Mouse (Mus musculus): Measurements from ENCODE around the gene Trp53i11. TPM values are rescaled to one million over a fixed set of nuclear protein-coding genes. Genes with fewer than 3 reads are reported as not detected.

The Trp53i11 gene
- total RNA-seq, 2 experiments from 2014 or later = 1.00 to 2.4 TPM

- no peak for ATAC-seq (replicated peaks; ENCODE audit: poor library complexity)
These were observed 16.5 kb upstream of the Trp53i11 start for GRCm38 (mm10) chr2:93170845-93171200.

DNA sequence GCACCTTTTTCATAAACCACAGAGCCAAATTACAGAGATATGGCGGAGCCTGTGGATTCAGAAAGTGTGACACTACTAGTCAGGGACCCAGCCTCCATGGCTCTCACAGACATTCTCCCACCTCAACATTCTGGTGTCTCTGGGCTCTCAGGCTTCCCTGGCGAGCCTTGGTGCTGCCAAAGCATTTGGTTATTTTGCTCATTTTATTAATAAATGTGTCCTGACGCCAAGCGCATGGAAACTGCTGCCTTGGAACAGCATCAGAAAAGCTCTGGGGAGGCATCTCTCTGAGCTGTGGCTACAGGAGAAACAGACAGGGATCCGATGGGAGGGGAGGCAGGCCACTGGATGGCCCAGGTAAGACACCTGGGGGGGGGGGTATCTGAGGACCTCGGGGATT lies 15.4 kb upstream of the Trp53i11 start:
- ATAC-seq (replicated peaks; ENCODE audit: poor library complexity) = no peak

GRCm38 (mm10) chr2:93172460-93172859 lies 14.9 kb upstream of the Trp53i11 start:
- ATAC-seq (replicated peaks; ENCODE audit: poor library complexity) = no peak

DNA sequence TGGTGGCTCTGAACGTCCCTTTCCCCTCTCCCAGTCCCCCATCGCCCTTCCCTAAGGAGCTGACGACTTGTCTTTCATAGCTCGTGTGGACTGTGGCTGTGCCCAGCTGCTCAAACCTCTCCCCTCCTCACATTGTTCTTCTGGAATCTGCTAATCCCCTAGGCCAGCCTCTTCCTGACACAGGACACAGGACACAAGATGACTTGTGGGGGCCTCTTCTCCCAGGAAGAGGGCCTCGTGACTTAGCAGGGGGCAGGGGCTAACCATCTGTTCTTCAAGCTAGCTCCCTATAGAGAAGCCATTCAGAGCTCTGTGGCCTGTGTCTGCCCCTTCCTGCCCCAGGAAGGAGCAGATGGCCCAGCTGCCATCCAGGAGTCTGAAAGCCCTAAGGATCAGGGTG lies 13.2 kb upstream of the Trp53i11 start:
- no peak for ATAC-seq (replicated peaks; ENCODE audit: poor library complexity)

- no peak for ATAC-seq (replicated peaks; ENCODE audit: poor library complexity)
These were observed 12.1 kb upstream of the Trp53i11 start for GRCm38 (mm10) chr2:93175278-93175677.

DNA sequence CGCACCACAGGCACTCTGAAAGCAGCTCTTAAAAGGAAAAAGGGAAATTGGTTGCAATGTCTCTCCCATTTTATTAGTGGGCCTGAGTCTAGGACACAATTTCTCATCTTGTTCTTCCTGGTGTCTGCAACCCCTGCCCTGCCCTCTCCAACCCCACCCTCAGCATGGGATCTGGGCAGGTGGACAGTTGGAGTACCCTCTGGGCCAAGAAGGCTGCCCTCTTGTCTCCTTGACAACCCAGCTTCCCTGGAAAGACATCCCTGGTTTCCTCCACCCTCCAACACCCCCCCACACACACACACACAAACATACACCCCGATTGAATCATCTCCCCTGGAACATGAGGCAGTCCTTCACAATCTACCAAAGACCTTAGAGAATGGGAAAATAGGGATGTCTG lies 11.6 kb upstream of the Trp53i11 start:
- ATAC-seq (replicated peaks; ENCODE audit: poor library complexity) = no peak

- no peak for ATAC-seq (replicated peaks; ENCODE audit: poor library complexity)
These were observed 11.1 kb upstream of the Trp53i11 start for GRCm38 (mm10) chr2:93176193-93176798.

GRCm38 (mm10) chr2:93176871-93177667 lies 10.3 kb upstream of the Trp53i11 start:
- ATAC-seq (replicated peaks; ENCODE audit: poor library complexity) = no peak

DNA sequence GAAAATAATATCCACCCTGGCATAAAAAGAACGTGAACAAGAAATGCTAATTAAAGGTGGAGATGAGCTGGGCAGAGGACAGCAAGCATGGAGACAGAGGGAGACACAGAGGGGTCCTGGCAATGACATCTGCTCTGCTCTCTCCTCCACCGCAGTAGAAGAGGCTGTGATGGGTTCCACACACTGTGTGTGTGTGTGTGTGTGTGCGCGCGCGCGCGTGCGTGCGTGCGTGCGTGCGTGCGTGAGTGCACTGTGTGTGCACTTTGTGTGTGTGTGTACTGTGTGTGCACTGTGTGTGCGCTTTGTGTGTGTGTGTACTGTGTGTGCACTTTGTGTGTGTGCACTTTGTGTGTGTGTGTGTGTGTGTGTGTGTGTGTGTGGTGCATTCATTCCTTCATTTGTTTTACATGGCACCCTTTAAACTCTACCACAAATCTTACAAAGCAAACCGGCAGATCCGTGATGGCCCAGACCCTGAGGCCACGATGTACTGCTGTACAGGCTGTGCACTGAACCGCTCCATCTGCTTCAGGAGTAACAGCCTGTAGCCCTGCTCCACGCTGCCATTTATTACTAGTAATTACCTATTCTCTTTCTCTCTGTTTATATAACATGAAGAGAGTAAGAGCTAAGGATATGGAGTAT lies 9.6 kb upstream of the Trp53i11 start:
- no peak for ATAC-seq (replicated peaks; ENCODE audit: poor library complexity)

DNA sequence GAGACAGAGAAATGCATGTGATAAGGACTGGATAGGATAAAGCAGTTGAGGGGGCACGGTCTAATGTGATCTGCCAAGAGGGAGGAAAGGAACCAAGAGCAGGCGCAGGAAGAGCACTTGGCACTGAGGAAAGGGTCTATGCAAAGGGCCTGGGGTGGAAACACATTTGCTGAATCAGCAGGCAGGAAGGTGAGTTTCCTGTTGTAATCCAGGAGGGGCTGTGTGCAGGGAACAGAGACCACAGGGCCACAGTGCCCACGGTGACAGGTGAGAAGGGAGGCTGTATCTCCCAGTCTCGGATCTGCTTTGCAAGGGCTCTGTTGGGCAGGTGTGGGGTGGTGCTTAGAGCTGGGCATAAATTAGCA lies 9.1 kb upstream of the Trp53i11 start:
- no peak for ATAC-seq (replicated peaks; ENCODE audit: poor library complexity)

DNA sequence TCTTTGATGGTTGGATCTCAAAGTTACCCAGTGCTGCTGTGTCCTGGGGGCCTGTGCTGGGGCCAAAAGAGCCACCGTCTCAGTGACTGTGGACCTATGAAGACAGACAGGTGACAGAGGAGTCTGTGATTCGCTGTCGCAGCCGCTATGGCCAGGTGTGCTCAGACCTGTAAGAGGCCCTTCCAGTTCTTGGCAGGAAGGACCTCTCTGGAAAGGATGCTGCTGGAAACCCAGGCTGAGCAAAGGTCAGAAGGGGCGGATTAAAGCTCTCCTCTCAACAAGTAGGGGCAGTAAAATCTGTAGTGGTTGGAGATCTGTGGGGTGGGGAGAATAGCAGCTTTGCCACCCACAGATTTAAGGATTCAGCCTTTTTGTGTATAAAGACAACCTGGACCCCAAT lies 7.7 kb upstream of the Trp53i11 start:
- ATAC-seq (replicated peaks; ENCODE audit: poor library complexity) = no peak

DNA sequence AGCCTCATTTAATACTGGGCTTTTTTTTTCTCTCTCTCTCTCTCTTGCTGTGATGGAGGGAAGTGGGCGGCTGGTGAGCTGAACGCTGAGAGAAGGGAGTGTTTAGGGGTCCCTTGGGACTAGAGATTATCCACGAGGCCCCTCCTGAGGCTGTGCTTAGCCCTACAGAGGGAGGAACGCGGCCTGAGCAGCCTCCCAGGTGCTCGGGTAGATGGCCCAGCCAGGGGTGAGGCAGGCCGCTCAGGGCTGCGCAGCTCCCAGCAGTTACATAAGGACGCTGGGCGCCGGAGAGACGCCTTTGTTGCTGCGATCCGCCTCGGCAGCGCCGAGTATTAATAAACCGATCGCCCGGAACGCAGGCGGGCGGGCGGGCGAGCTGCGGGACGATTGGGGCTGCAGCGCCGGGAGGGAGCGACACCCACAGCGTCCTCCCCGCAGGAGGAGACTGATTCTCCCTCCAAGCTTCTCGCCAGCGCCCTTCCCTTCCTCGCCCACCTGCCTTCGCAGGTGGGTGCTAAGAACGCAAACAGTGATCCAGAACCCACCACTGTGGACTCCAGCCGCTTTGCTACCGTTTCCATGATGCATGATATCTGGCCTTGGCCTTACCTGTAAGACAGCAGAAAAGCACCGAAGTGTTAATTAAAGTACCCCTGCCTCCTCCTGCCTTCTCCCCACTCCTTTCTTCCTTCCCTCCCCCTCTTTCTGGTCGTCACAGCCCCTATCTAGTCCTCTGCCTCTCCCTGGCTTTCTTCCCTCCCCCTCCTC lies 7.1 kb upstream of the Trp53i11 start:
- 0 out of 2 replicates have a peak, but pooled peaks have one; percentile 22 for ATAC-seq (replicated peaks; ENCODE audit: poor library complexity)

- ATAC-seq (replicated peaks; ENCODE audit: poor library complexity) = no peak
These were observed 4.5 kb upstream of the Trp53i11 start for GRCm38 (mm10) chr2:93182859-93183258.

GRCm38 (mm10) chr2:93188020-93188760 lies 842 bp downstream of the Trp53i11 start:
- no peak for ATAC-seq (replicated peaks; ENCODE audit: poor library complexity)

DNA sequence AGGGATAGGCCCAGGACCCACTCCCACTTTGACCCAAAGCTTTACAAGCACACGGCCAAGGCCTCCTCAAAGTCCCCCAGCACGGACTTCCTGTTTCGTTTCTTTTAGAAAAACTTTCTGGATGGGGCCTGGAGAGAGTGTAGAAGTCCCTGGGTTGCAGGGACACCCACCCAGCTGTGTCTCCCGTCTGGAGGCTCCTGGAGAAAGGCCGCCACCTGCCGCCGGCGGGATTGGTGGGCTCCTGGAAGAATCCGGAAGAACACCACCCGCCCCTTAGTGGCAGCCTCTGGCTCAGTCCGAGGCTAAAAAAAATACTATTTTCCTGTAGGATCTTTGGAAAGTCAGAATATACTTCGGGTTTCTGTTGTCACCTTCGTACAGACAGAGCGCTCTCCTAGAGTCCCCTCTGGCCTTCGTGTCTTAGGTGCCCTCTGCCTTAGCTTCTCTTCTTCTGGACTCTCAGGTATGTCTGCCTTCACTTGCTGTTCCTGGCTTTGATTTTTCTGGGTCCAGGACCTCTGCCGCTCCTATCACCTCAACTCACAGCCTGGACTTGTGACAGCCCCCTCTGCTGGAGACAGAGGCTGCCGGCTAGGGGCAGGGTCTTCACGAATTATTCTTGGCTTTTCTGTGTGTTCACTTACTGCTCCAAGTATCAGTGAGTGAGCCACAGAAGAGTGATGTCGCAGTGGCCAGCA lies 1.6 kb downstream of the Trp53i11 start:
- ATAC-seq (replicated peaks; ENCODE audit: poor library complexity) = no peak

GRCm38 (mm10) chr2:93190771-93191487 lies 3.6 kb downstream of the Trp53i11 start:
- ATAC-seq (replicated peaks; ENCODE audit: poor library complexity) = no peak

- no peak for ATAC-seq (replicated peaks; ENCODE audit: poor library complexity)
These were observed 4.3 kb downstream of the Trp53i11 start for GRCm38 (mm10) chr2:93191488-93192181.

GRCm38 (mm10) chr2:93192182-93192560 lies 4.8 kb downstream of the Trp53i11 start:
- ATAC-seq (replicated peaks; ENCODE audit: poor library complexity) = no peak; the same call in 1 of the 2 replicates

- ATAC-seq (replicated peaks; ENCODE audit: poor library complexity) = peak; percentile 84
These were observed 5.3 kb downstream of the Trp53i11 start for GRCm38 (mm10) chr2:93192671-93193080.

Measured in megakaryocyte progenitor cell, adult 5-6 weeks (primary cell).